Mouse (Mus musculus) heart, embryonic 14.5 days (tissue): ENCODE measurements around the gene Itgad. TPM values are rescaled to one million over a fixed set of nuclear protein-coding genes. Genes with fewer than 3 reads are reported as not detected.

Experiments used
- ATAC-seq: fragments of 200-750 bp; cut with Nextera tagmentation; 2 replicates; pipeline ENCODE4 v1.8.0; 2017; ENCODE audit warnings: low read depth, moderate TSS enrichment; ENCODE audit not compliant: insufficient number of reproducible peaks, insufficient read depth, low FRiP score
- H3K27ac ChIP-seq, 2 experiments: fragments of 200-500 bp in 1 of 2; fragments of 300-500 bp in 1 of 2; sonication (generic) in 1 of 2; replicated peaks in 1 of 2; 2 replicates each; pipeline ENCODE4 v1.5.1; 2012 to 2014; ENCODE audit warnings: low read depth in 2 of 2, low read length in 2 of 2, control low read depth in 1 of 2, mild to moderate bottlenecking in 1 of 2, mixed read lengths in 1 of 2; ENCODE audit not compliant: control insufficient read depth in 1 of 2, insufficient read depth in 1 of 2
- H3K27me3 ChIP-seq: fragments of 300-500 bp; sonication (generic); 2 replicates; pipeline ENCODE4 v1.6.1; 2014; ENCODE audit warnings: mild to moderate bottlenecking, low read length, control low read depth; ENCODE audit not compliant: control insufficient read depth, insufficient read depth
- H3K36me3 ChIP-seq: fragments of 300-500 bp; sonication (generic); 2 replicates; pipeline ENCODE4 v1.6.1; 2014; ENCODE audit warnings: mild to moderate bottlenecking, control low read depth, low read length, mixed read lengths; ENCODE audit not compliant: control insufficient read depth, insufficient read depth
- H3K4me1 ChIP-seq, 2 experiments: fragments of 200-500 bp in 1 of 2; fragments of 300-500 bp in 1 of 2; sonication (generic) in 1 of 2; 2 replicates each; pipeline ENCODE4 v1.6.1; 2012 to 2014; ENCODE audit warnings: low read length in 2 of 2, control low read depth in 1 of 2, mixed read lengths in 1 of 2; ENCODE audit not compliant: control insufficient read depth in 2 of 2, insufficient read depth in 2 of 2
- H3K4me2 ChIP-seq: fragments of 300-500 bp; sonication (generic); 2 replicates; pipeline ENCODE4 v1.6.1; 2014; ENCODE audit warnings: mild to moderate bottlenecking, low read length
- H3K4me3 ChIP-seq, 2 experiments: fragments of 200-500 bp in 1 of 2; fragments of 300-500 bp in 1 of 2; sonication (generic) in 1 of 2; 2 replicates each; pipeline ENCODE4 v1.5.1; 2012 to 2014; ENCODE audit warnings: low read length in 2 of 2, mild to moderate bottlenecking in 2 of 2, control low read depth in 1 of 2, low read depth in 1 of 2, moderate library complexity in 1 of 2; ENCODE audit not compliant: control insufficient read depth in 1 of 2, insufficient read depth in 1 of 2
- H3K9ac ChIP-seq: fragments of 300-500 bp; sonication (generic); 2 replicates; pipeline ENCODE4 v1.6.1; 2014; ENCODE audit warnings: mild to moderate bottlenecking, low read length
- H3K9me3 ChIP-seq: fragments of 300-500 bp; sonication (generic); 2 replicates; pipeline ENCODE4 v1.6.1; 2016; ENCODE audit warnings: low read length, control low read depth; ENCODE audit not compliant: control insufficient read depth
- WGBS: fragments of 180-500 bp; shearing (Covaris S2); extraction: QIAGEN DNeasy Blood & Tissue Kit; methylation state at CpG from one replicate; pipeline ENCODE4 v1.1.7; 2014; 5-methylcytosine and 5-hydroxymethylcytosine counted together
- polyA plus RNA-seq: library from polyadenylated mRNA; unstranded; fragments of >200 nt; fragmentation: Nextera tagmentation; extraction: Ambion mirVana; gene quantifications from 2 replicates; pipeline ENCODE4 v1.2.1, GENCODE M21; 2014

Itgad gene
- polyA plus RNA-seq, 1 experiment from 2014 or later: 0.45 TPM

DNA sequence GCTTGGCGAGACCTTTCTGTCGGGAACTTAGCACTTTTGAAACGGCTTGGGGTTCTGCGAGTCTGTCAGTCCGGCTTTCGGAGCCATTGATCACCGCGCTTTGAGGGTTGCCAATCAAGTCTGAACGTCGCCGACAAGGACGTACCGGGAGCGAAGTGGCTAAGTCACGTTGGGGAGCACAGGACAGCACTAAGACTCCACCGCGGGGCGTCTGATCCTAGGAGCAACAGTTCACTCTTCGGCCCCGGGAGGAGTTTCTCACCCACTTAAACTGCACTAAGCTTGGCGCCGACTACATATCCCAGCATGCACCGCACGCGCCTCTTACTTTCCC is 83.4 kb downstream of the Itgad start:
- under 1% methylated on average over 25 of the region's 25 CpGs for WGBS
- H3K36me3 ChIP-seq: peaks cover 45% of the 10 kb centered on the region
- peak overlapping the region; percentile 97 for H3K27ac ChIP-seq
- H3K9me3 ChIP-seq: no peaks in the 10 kb centered on the region
- H3K27me3 ChIP-seq: no peaks in the 10 kb centered on the region
- H3K4me2 ChIP-seq: peak overlapping the region; percentile 84
- peaks cover 6 to 14% of the 10 kb centered on the region in 2 experiments for H3K4me1 ChIP-seq
- H3K9ac ChIP-seq: peak overlapping the region; percentile 87
- no peak for ATAC-seq
- H3K4me3 ChIP-seq: peak overlapping the region; percentile 76 to 79

DNA sequence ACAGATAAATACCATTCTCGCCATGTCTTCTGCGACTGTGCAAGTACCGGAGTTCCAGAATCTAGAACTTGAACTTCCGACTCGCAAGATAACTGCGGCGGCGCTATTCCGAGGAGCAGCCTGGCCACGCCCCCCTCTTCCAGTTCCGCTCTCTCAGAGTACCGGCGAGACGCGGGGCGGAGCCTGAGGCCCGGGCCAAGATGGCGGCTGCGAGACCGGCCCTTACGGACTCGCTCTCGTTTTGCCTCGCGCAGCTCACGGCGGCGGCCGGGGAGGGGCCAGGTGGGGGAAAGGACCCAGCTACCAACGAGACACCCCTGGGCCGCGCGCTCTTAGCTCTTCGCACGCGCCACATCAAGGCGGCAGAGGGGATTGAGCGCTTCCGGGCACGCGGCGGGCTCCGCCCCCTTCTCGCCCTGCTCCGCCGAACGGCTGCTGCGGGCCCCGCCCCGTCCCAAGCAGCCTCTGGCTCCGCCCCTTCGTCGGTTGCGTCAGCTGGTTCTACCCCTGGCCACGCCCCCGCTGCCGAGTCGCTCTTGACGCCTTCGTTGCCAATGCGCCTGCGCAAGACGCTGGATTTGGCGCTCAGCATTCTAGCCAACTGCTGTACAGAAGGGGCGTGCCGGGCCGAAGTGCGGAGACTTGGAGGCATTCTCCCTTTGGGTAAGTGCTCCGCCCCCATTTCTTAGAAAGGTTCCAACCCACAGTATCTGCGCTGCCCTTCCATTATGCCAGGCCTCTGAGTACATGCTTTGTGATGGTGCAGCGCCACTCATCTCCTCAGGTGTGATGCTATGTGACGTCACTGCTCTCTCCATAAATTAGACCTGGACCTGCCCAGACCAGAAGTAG is 84.0 kb downstream of the Itgad start, which contains the start of gene 9130023H24Rik:
Gene 9130023H24Rik, minus strand, starts transcription at position 105 of the 852 bp plus-strand sequence.
- Histone ChIP-seq H3K4me2 (peak within 1 kb of the TSS; percentile 84), H3K27me3 (no peaks in the 10 kb centered on the region), H3K9me3 (no peaks in the 10 kb centered on the region), H3K4me1 (peaks cover 6 to 14% of the 10 kb centered on the region in 2 experiments), H3K36me3 (peaks cover 51% of the 10 kb centered on the region), H3K9ac (peak within 1 kb of the TSS; percentile 87), H3K27ac (peak within 1 kb of the TSS; percentile 97), H3K4me3 (peak within 1 kb of the TSS; percentile 76 to 79)
- peak; percentile 88 for ATAC-seq
- WGBS: under 1% methylated on average over 69 of the region's 72 CpGs

DNA sequence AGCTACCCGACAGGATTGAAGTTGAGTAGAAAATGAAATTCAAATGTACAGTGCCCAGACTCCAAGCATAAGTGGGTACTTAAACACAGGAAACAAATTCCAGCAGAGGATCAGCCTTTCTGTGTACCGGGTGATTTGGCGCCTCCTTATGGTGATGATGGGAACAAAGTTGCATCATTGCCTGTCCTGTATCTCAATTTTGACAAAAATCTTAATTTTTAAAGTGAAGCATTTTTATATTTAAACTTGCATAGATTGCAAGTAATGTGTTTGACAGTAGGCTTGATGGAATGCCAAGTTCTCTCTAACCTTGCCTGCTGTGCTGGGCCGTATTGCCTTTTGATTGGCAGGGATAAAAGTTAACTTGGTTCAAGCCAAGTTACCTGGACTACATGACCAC is 84.8 kb downstream of the Itgad start:
- Histone ChIP-seq H3K9me3 (no peaks in the 10 kb centered on the region), H3K4me1 (peaks cover 6 to 14% of the 10 kb centered on the region in 2 experiments), H3K4me2 (peak overlapping the region; percentile 75), H3K36me3 (peaks cover 55% of the 10 kb centered on the region), H3K27ac (peak overlapping the region; percentile 85 to 97), H3K9ac (peak overlapping the region; percentile 68), H3K27me3 (no peaks in the 10 kb centered on the region), H3K4me3 (peak overlapping the region; percentile 52 to 76; a peak in 3 of 4 replicates)
- no peak for ATAC-seq
- WGBS: 20% methylated on average over 4 of the region's 4 CpGs

- Histone ChIP-seq H3K36me3 (peaks cover 63% of the 10 kb centered on the region), H3K27ac (no peak overlapping the region), H3K9ac (no peak overlapping the region), H3K27me3 (no peaks in the 10 kb centered on the region), H3K4me3 (no peak overlapping the region), H3K4me1 (peaks cover 6 to 14% of the 10 kb centered on the region in 2 experiments), H3K9me3 (no peaks in the 10 kb centered on the region), H3K4me2 (no peak overlapping the region)
- 92% methylated on average over 27 of the region's 27 CpGs for WGBS
- no peak for ATAC-seq
Observed at GRCm38 (mm10) chr7:128240131-128240784, 86.1 kb downstream of the Itgad start.

DNA sequence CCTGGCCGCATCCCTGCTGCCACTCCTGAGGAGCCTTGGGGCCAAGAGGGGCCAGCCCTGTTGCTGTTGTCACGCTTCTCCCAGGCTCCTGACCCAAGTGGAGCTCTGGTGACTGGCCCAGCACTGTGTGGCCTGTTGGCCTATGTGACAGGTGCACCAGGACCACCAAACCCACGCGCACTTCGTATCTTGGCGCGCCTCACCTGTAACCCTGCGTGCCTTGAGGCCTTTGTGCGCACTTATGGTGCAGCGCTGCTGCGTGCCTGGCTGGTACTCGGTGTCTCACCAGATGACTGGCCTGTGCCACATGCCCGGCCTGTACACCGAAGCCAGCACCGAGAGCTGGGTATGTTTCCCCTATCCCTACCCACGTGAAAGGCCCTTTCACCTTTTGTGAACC is 88.2 kb downstream of the Itgad start:
- Histone ChIP-seq H3K27me3 (no peaks in the 10 kb centered on the region), H3K4me2 (no peak overlapping the region), H3K36me3 (peaks cover 52% of the 10 kb centered on the region), H3K9ac (no peak overlapping the region), H3K4me1 (peaks cover 10 to 18% of the 10 kb centered on the region in 2 experiments), H3K9me3 (no peaks in the 10 kb centered on the region), H3K27ac (no peak overlapping the region), H3K4me3 (no peak overlapping the region)
- 94% methylated on average over 16 of the region's 16 CpGs for WGBS
- ATAC-seq: no peak

GRCm38 (mm10) chr7:128243921-128244320 is 89.7 kb downstream of the Itgad start:
- no peak for ATAC-seq
- Histone ChIP-seq H3K4me1 (peaks cover 16 to 26% of the 10 kb centered on the region in 2 experiments), H3K36me3 (peaks cover 62% of the 10 kb centered on the region), H3K27me3 (no peaks in the 10 kb centered on the region), H3K4me3 (no peak overlapping the region), H3K9me3 (no peaks in the 10 kb centered on the region), H3K4me2 (no peak overlapping the region), H3K9ac (no peak overlapping the region), H3K27ac (no peak overlapping the region)
- WGBS: 77% methylated on average over 10 of the region's 10 CpGs

GRCm38 (mm10) chr7:128244410-128245025 is 90.3 kb downstream of the Itgad start:
- Histone ChIP-seq H3K4me3 (no peak overlapping the region), H3K27ac (no peak overlapping the region), H3K9ac (no peak overlapping the region; the same call in 1 of the 2 replicates), H3K4me1 (peaks cover 18 to 27% of the 10 kb centered on the region in 2 experiments), H3K36me3 (peaks cover 68% of the 10 kb centered on the region), H3K9me3 (no peaks in the 10 kb centered on the region), H3K27me3 (no peaks in the 10 kb centered on the region), H3K4me2 (no peak overlapping the region)
- no peak for ATAC-seq
- WGBS: 87% methylated on average over 18 of the region's 18 CpGs
